18 mouse cellular contexts compared by ENCODE assay signal in genomic region chr17:7149328-7150195, GRCm38 (mm10).
"Had no signal": no experiment of that assay in that cellular context is flagged by ENCODE, and none has a peak within 500 bp of the region (broad histone marks: within the 10 kb centered on the region; RNA-seq: fewer than 3 reads in every experiment).

No protein-coding gene starts in this region.

- DNase-seq: lung, adult 18-20 months; lung, embryonic 14.5 days; lung, postnatal 10 days; lung, postnatal 4 days; midbrain, embryonic 14.5 days; retina, postnatal 1 day; right cerebral cortex, adult 18-20 months; right cerebral cortex, postnatal 25 days; right cerebral cortex, postnatal 4 days; spleen, adult 18-20 months; thymus, adult 18-20 months; thymus, postnatal 14 days; thymus, postnatal 36 days had no signal

- ATAC-seq: midbrain, embryonic 16.5 days had no signal

- H3K9me3 ChIP-seq: midbrain, embryonic 10.5 days; neural tube, embryonic 13.5 days; neural tube, embryonic 15.5 days had no signal

- H3K36me3 ChIP-seq: midbrain, embryonic 10.5 days; neural tube, embryonic 13.5 days; neural tube, embryonic 15.5 days had no signal

- H3K27me3 ChIP-seq: neural tube, embryonic 13.5 days; neural tube, embryonic 15.5 days had no signal

- H3K4me3 ChIP-seq: midbrain, embryonic 10.5 days; myocyte; neural tube, embryonic 13.5 days; neural tube, embryonic 15.5 days had no signal
